Mouse (Mus musculus): Measurements from ENCODE around the gene Actl7b.

The Actl7b gene

GRCm38 (mm10) chr4:56741041-56741493, at the start of gene Actl7b:
Actl7b (minus strand) TSS chr4:56741443.
- peak in 1 of 2 experiments; percentile 53 for DNase-seq (ENCODE audit: low spot score in 2 of 2)

GRCm38 (mm10) chr4:56771065-56771464, 29.8 kb upstream of the Actl7b start:
- no peak for DNase-seq (ENCODE audit: low spot score in 2 of 2)

- DNase-seq (ENCODE audit: low spot score in 2 of 2) = no peak
These were observed 27.7 kb upstream of the Actl7b start for GRCm38 (mm10) chr4:56768913-56769312.

- no peak for DNase-seq (ENCODE audit: low spot score in 2 of 2)
These were observed 26.6 kb upstream of the Actl7b start for GRCm38 (mm10) chr4:56767861-56768284.

GRCm38 (mm10) chr4:56757693-56758092, 16.4 kb upstream of the Actl7b start:
- DNase-seq (ENCODE audit: low spot score in 2 of 2) = no peak

- no peak for DNase-seq (ENCODE audit: low spot score in 2 of 2)
These were observed 15.8 kb upstream of the Actl7b start for GRCm38 (mm10) chr4:56756966-56757600.

- DNase-seq (ENCODE audit: low spot score in 2 of 2) = no peak
These were observed 14.8 kb upstream of the Actl7b start for GRCm38 (mm10) chr4:56756021-56756420.

- peak in 1 of 2 experiments; percentile 55 for DNase-seq (ENCODE audit: low spot score in 2 of 2)
These were observed 6.2 kb upstream of the Actl7b start for GRCm38 (mm10) chr4:56747456-56747855.

- no peak for DNase-seq (ENCODE audit: low spot score in 2 of 2)
These were observed 5.1 kb upstream of the Actl7b start for GRCm38 (mm10) chr4:56746345-56746744.

- peak in 1 of 2 experiments; percentile 53 for DNase-seq (ENCODE audit: low spot score in 2 of 2)
These were observed 2.3 kb upstream of the Actl7b start, which contains the start of gene Actl7a for GRCm38 (mm10) chr4:56743363-56744195. Actl7a (plus strand) TSS chr4:56743413.

- peak in 1 of 2 experiments; percentile 29 for DNase-seq (ENCODE audit: low spot score in 2 of 2)
These were observed 1.5 kb upstream of the Actl7b start for GRCm38 (mm10) chr4:56742698-56743097.

GRCm38 (mm10) chr4:56740611-56741010, 632 bp downstream of the Actl7b start:
- DNase-seq (ENCODE audit: low spot score in 2 of 2) = peak in 1 of 2 experiments; percentile 53

- peak in 1 of 2 experiments; percentile 58 for DNase-seq (ENCODE audit: low spot score in 2 of 2)
These were observed 1.2 kb downstream of the Actl7b start, which contains the start of gene Gm26657 for GRCm38 (mm10) chr4:56740020-56740485. Gm26657 (plus strand) TSS chr4:56740070.

GRCm38 (mm10) chr4:56725839-56726238, 15.4 kb downstream of the Actl7b start:
- peak in 1 of 2 experiments; percentile 60 for DNase-seq (ENCODE audit: low spot score in 2 of 2)

GRCm38 (mm10) chr4:56723237-56723636, 18.0 kb downstream of the Actl7b start:
- no peak for DNase-seq (ENCODE audit: low spot score in 2 of 2)

GRCm38 (mm10) chr4:56722346-56722745, 18.9 kb downstream of the Actl7b start:
- DNase-seq (ENCODE audit: low spot score in 2 of 2) = no peak

- no peak for DNase-seq (ENCODE audit: low spot score in 2 of 2)
These were observed 19.8 kb downstream of the Actl7b start for GRCm38 (mm10) chr4:56721469-56721868.

GRCm38 (mm10) chr4:56720403-56720802, 20.8 kb downstream of the Actl7b start:
- no peak for DNase-seq (ENCODE audit: low spot score in 2 of 2)

GRCm38 (mm10) chr4:56719456-56719855, 21.8 kb downstream of the Actl7b start:
- no peak for DNase-seq (ENCODE audit: low spot score in 2 of 2)

GRCm38 (mm10) chr4:56718573-56719442, 22.4 kb downstream of the Actl7b start:
- DNase-seq (ENCODE audit: low spot score in 2 of 2) = no peak

- DNase-seq (ENCODE audit: low spot score in 2 of 2) = no peak
These were observed 23.3 kb downstream of the Actl7b start for GRCm38 (mm10) chr4:56717932-56718331.
